Mouse (Mus musculus): ENCODE measurements around the gene Rnf186. TPM values are rescaled to one million over a fixed set of nuclear protein-coding genes. Genes with fewer than 3 reads are reported as not detected.

Rnf186 gene
- polyA plus RNA-seq, 2 experiments, result not detected

DNA sequence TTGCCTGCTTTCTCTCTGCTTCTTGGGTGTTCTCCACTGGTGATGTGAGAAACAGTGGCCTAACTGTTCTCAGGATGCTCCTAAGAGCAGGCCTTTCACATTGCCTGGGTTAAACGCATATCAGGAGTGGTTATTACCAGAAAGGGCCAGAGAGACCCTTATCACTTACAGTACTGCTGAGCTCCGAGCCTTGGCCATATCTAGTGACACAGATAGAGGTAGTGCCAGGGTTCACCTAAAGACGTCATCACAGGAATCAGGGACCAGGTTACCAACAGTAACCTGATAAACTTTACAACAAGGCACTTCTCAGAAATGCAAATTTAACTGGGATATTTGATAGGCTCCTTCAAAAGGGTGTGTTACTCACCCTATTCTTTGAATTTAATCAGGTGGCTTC is 33.0 kb upstream of the Rnf186 start:
- no peak for DNase-seq (ENCODE audit: low spot score)
- Histone ChIP-seq H3K4me3 (replicated peaks; ENCODE audit: low read length) (no peak overlapping the region), H3K4me2 (replicated peaks; ENCODE audit: low read depth, low read length, severe bottlenecking) (no peak overlapping the region), H3K9ac (ENCODE audit: low read depth, low read length, severe bottlenecking) (no peak overlapping the region), H3K9me3 (ENCODE audit: control insufficient read depth, low read length) (no peaks in the 10 kb centered on the region), H3K4me1 (ENCODE audit: control insufficient read depth, insufficient read depth, low read length) (no peaks in the 10 kb centered on the region), H3K27ac (replicated peaks; ENCODE audit: low read depth, low read length) (no peak overlapping the region), H3K36me3 (ENCODE audit: control insufficient read depth, insufficient read depth, low read length) (no peaks in the 10 kb centered on the region), H3K27me3 (ENCODE audit: control insufficient read depth, insufficient read depth, low read length) (no peaks in the 10 kb centered on the region)
- TF ChIP-seq POLR2A (IDR thresholded peaks at IDR 0.05; ENCODE audit: borderline replicate concordance, extremely low read depth, insufficient read depth, insufficient read length), result no peak
- 67% methylated on average over 3 of the region's 3 CpGs for WGBS
- no peak for ATAC-seq (ENCODE audit: low FRiP score, low read depth)

GRCm38 (mm10) chr4:138934456-138935145 is 32.3 kb upstream of the Rnf186 start:
- WGBS, result 75% methylated on average over 11 of the region's 11 CpGs
- Histone ChIP-seq H3K27me3 (ENCODE audit: control insufficient read depth, insufficient read depth, low read length) (no peaks in the 10 kb centered on the region), H3K36me3 (ENCODE audit: control insufficient read depth, insufficient read depth, low read length) (no peaks in the 10 kb centered on the region), H3K4me3 (replicated peaks; ENCODE audit: low read length) (no peak overlapping the region), H3K27ac (replicated peaks; ENCODE audit: low read depth, low read length) (no peak overlapping the region), H3K4me1 (ENCODE audit: control insufficient read depth, insufficient read depth, low read length) (no peaks in the 10 kb centered on the region), H3K9ac (ENCODE audit: low read depth, low read length, severe bottlenecking) (no peak overlapping the region), H3K4me2 (replicated peaks; ENCODE audit: low read depth, low read length, severe bottlenecking) (no peak overlapping the region), H3K9me3 (ENCODE audit: control insufficient read depth, low read length) (no peaks in the 10 kb centered on the region)
- no peak for ATAC-seq (ENCODE audit: low FRiP score, low read depth)
- no peak for DNase-seq (ENCODE audit: low spot score)
- TF ChIP-seq POLR2A (IDR thresholded peaks at IDR 0.05; ENCODE audit: borderline replicate concordance, extremely low read depth, insufficient read depth, insufficient read length), result no peak

DNA sequence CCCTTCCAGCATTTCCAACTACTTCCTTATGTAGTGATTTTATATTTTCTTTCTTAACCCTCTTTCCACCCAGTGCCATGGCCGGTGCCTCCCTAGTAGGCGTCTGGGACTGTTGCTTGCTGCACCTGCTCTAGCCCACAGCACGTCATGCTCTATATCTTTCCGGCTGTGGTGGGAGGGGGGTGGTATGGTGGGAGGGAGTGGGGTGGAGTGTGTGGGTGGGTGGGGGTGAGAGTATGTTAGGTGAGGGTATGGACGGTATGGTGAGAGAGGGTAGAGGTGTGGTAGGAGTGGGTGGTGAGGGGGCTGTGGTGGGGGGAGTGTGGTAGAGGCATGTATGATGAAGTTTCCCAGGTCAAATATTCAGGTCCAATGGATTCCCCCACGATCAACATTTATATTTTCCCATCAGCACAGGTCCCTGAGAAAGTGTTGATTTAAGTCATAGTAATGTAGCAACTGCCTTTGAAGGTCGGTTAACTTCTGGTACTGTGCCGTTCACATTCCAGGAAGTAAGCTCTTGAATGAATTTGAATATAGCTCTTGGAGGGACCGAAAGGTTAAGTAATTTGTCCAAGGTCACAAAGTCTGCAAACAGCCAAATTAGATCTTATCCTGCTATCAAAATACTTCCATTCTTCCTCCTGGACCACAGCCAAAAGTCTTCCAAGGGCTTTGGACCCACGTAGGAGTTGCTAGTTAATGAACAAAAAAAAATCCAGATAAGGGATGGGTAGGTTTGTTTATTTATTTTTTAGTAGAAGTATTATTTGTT is 28.2 kb upstream of the Rnf186 start:
- H3K9ac ChIP-seq (ENCODE audit: low read depth, low read length, severe bottlenecking), result no peak overlapping the region
- peaks cover 12% of the 10 kb centered on the region for H3K4me1 ChIP-seq (ENCODE audit: control insufficient read depth, insufficient read depth, low read length)
- no peak overlapping the region for H3K4me3 ChIP-seq (replicated peaks; ENCODE audit: low read length)
- ATAC-seq (ENCODE audit: low FRiP score, low read depth), result no peak
- 70% methylated on average over 10 of the region's 10 CpGs for WGBS
- TF ChIP-seq POLR2A (IDR thresholded peaks at IDR 0.05; ENCODE audit: borderline replicate concordance, extremely low read depth, insufficient read depth, insufficient read length), result no peak
- no peaks in the 10 kb centered on the region for H3K27me3 ChIP-seq (ENCODE audit: control insufficient read depth, insufficient read depth, low read length)
- H3K4me2 ChIP-seq (replicated peaks; ENCODE audit: low read depth, low read length, severe bottlenecking), result no peak overlapping the region
- H3K9me3 ChIP-seq (ENCODE audit: control insufficient read depth, low read length), result no peaks in the 10 kb centered on the region
- no peaks in the 10 kb centered on the region for H3K36me3 ChIP-seq (ENCODE audit: control insufficient read depth, insufficient read depth, low read length)
- no peak for DNase-seq (ENCODE audit: low spot score)
- no peak overlapping the region for H3K27ac ChIP-seq (replicated peaks; ENCODE audit: low read depth, low read length)

DNA sequence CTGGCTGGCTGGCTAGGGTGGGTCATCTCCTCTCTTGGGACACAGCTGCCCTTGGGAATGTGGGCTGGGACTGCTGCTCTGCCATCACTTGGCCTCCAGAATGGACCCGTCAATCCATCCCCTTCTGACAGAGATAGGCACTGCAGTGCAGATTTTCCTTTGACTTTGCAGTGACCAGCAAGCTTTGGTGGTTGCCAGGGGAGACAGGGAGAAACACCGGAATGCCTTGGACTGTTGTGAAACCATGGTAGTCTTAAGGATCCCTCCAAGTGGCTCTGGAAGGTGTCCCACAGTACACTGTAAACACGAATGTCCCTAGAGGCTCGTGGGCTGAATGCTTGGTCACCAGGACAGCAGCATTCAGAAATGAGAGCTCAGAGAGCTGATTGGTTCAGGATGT is 27.4 kb upstream of the Rnf186 start:
- Histone ChIP-seq H3K27me3 (ENCODE audit: control insufficient read depth, insufficient read depth, low read length) (no peaks in the 10 kb centered on the region), H3K27ac (replicated peaks; ENCODE audit: low read depth, low read length) (no peak overlapping the region), H3K4me1 (ENCODE audit: control insufficient read depth, insufficient read depth, low read length) (peaks cover 12% of the 10 kb centered on the region), H3K9me3 (ENCODE audit: control insufficient read depth, low read length) (no peaks in the 10 kb centered on the region), H3K4me2 (replicated peaks; ENCODE audit: low read depth, low read length, severe bottlenecking) (no peak overlapping the region), H3K4me3 (replicated peaks; ENCODE audit: low read length) (no peak overlapping the region), H3K36me3 (ENCODE audit: control insufficient read depth, insufficient read depth, low read length) (no peaks in the 10 kb centered on the region), H3K9ac (ENCODE audit: low read depth, low read length, severe bottlenecking) (no peak overlapping the region)
- TF ChIP-seq POLR2A (IDR thresholded peaks at IDR 0.05; ENCODE audit: borderline replicate concordance, extremely low read depth, insufficient read depth, insufficient read length), result no peak
- WGBS, result 68% methylated on average over 4 of the region's 4 CpGs
- DNase-seq (ENCODE audit: low spot score), result no peak
- no peak for ATAC-seq (ENCODE audit: low FRiP score, low read depth)

DNA sequence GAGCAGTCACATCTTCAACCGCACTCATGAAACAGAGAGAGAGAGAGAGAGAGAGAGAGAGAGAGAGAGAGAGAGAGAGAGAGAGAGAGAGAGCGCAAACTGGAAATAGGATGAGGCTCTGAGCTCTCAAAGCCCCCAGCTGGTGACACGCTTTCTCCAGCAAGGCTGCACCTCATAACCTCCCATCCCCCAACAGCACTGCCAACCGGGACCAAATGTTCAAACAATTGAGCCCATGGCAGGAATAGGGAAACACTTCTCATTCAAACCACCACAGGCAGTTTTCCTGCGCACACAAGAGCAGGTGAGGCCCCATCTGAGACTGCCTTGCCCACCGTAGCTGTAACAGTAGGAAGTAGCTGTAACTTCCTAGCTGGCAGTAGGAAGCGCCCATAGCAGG is 25.5 kb upstream of the Rnf186 start:
- Histone ChIP-seq H3K9me3 (ENCODE audit: control insufficient read depth, low read length) (no peaks in the 10 kb centered on the region), H3K9ac (ENCODE audit: low read depth, low read length, severe bottlenecking) (no peak overlapping the region), H3K4me1 (ENCODE audit: control insufficient read depth, insufficient read depth, low read length) (peaks cover 12% of the 10 kb centered on the region), H3K27ac (replicated peaks; ENCODE audit: low read depth, low read length) (peak overlapping the region; percentile 70; the same call in 1 of the 2 replicates), H3K27me3 (ENCODE audit: control insufficient read depth, insufficient read depth, low read length) (no peaks in the 10 kb centered on the region), H3K4me2 (replicated peaks; ENCODE audit: low read depth, low read length, severe bottlenecking) (no peak overlapping the region), H3K4me3 (replicated peaks; ENCODE audit: low read length) (no peak overlapping the region), H3K36me3 (ENCODE audit: control insufficient read depth, insufficient read depth, low read length) (no peaks in the 10 kb centered on the region)
- peak; percentile 38 for DNase-seq (ENCODE audit: low spot score)
- ATAC-seq (ENCODE audit: low FRiP score, low read depth), result peak; percentile 32; the same call in 1 of the 2 replicates
- 21% methylated on average over 7 of the region's 7 CpGs for WGBS
- no peak for TF ChIP-seq POLR2A (IDR thresholded peaks at IDR 0.05; ENCODE audit: borderline replicate concordance, extremely low read depth, insufficient read depth, insufficient read length)
